Mouse (Mus musculus) liver, embryonic 16.5 days (tissue): ENCODE measurements at regions not wholly inside any gene's neighbourhood (a gene's known extent, or its start where the extent isn't known, plus 50 kb on each side); places are given as distances from the start of the nearest gene placed in this dataset.

ENCODE experiments used
- ATAC-seq: fragments of 200-750 bp; cut with Nextera tagmentation; 2 replicates; pipeline ENCODE4 v1.8.0; 2017; ENCODE audit warnings: low read depth, mild to moderate bottlenecking, moderate number of reproducible peaks, moderate library complexity
- H3K27ac ChIP-seq: fragments of 300-500 bp; sonication (generic); 2 replicates; pipeline ENCODE4 v1.5.1; 2014; ENCODE audit warnings: mild to moderate bottlenecking, low read length
- H3K27me3 ChIP-seq: fragments of 300-500 bp; sonication (generic); 2 replicates; pipeline ENCODE4 v1.6.1; 2014; ENCODE audit warnings: low read depth, low read length, mixed read lengths; ENCODE audit not compliant: control insufficient read depth, insufficient read depth
- H3K36me3 ChIP-seq: fragments of 300-500 bp; sonication (generic); 2 replicates; pipeline ENCODE4 v1.6.1; 2014; ENCODE audit warnings: mild to moderate bottlenecking; ENCODE audit not compliant: control insufficient read depth, insufficient read depth
- H3K4me1 ChIP-seq: fragments of 300-500 bp; sonication (generic); 2 replicates; pipeline ENCODE4 v1.6.1; 2014; ENCODE audit warnings: low read depth, low read length, mixed read lengths; ENCODE audit not compliant: control insufficient read depth
- H3K4me2 ChIP-seq: fragments of 300-500 bp; sonication (generic); 2 replicates; pipeline ENCODE4 v1.6.1; 2014; ENCODE audit warnings: low read depth, low read length, mixed read lengths
- H3K4me3 ChIP-seq: fragments of 300-500 bp; sonication (generic); 2 replicates; pipeline ENCODE4 v1.5.1; 2014; ENCODE audit warnings: low read depth, mild to moderate bottlenecking, low read length
- H3K9ac ChIP-seq: fragments of 300-500 bp; sonication (generic); 2 replicates; pipeline ENCODE4 v1.6.1; 2014; ENCODE audit warnings: low read depth, low read length
- H3K9me3 ChIP-seq: fragments of 300-500 bp; sonication (generic); replicated peaks from 2 replicates; pipeline ENCODE4 v1.6.1; 2016; ENCODE audit warnings: low read length; ENCODE audit not compliant: control insufficient read depth
- WGBS: fragments of 180-500 bp; shearing (Covaris S2); extraction: QIAGEN DNeasy Blood & Tissue Kit; methylation state at CpG from one replicate; pipeline ENCODE4 v1.1.7; 2014; ENCODE audit not compliant: insufficient replicate concordance; 5-methylcytosine and 5-hydroxymethylcytosine counted together

DNA sequence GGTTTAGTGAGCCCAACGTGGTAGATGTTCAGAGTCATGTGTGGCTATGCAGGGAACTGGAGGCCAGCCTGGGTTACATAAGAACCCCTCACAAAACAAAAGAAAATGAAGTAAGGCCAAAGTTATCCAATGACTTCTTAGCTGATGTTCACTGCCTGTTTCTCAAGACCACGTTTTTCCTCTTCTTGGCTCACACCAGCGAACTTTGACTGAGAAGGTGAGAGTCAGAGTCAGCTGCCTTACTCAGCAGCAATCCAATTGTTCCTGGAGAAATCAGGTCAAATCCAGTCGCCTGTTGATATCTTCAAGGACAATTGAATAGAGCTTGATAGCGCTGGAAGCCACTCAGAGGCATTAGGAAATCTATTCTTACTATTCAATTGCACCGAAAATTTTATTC lies 142.0 kb upstream of the Mast4 start:
- no peak overlapping the region for H3K4me2 ChIP-seq
- no peak overlapping the region for H3K4me3 ChIP-seq
- H3K36me3 ChIP-seq: no peaks in the 10 kb centered on the region
- no peak for ATAC-seq
- no peak overlapping the region for H3K9ac ChIP-seq
- no peaks in the 10 kb centered on the region for H3K4me1 ChIP-seq
- H3K27ac ChIP-seq: no peak overlapping the region
- no peaks in the 10 kb centered on the region for H3K27me3 ChIP-seq
- WGBS: 55% methylated on average over 6 of the region's 6 CpGs
- no peaks in the 10 kb centered on the region for H3K9me3 ChIP-seq

DNA sequence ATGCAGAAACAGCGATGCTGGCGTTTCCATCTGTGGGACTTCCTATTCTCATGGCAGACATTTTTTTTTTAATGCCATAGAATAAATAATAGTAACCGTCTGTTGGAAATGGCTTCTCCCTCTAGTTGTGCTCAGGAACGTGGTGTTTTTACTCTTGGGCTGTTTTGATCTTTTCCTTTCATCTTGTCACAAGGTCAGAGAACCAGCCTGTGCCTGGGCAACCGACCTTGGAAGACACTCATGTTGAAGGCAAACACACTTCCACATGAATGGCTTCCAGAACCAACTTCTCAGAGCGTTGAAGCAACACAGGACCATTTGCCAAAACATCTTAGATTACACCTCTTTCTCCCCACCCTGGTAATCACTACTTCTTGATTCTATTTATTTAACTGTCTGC lies 137.9 kb upstream of the Mast4 start:
- ATAC-seq: no peak
- H3K9ac ChIP-seq: no peak overlapping the region
- no peaks in the 10 kb centered on the region for H3K27me3 ChIP-seq
- H3K36me3 ChIP-seq: no peaks in the 10 kb centered on the region
- 45% methylated on average over 6 of the region's 6 CpGs for WGBS
- no peak overlapping the region for H3K4me2 ChIP-seq
- no peak overlapping the region for H3K27ac ChIP-seq
- no peak overlapping the region for H3K4me3 ChIP-seq
- H3K9me3 ChIP-seq: no peaks in the 10 kb centered on the region
- H3K4me1 ChIP-seq: no peaks in the 10 kb centered on the region

DNA sequence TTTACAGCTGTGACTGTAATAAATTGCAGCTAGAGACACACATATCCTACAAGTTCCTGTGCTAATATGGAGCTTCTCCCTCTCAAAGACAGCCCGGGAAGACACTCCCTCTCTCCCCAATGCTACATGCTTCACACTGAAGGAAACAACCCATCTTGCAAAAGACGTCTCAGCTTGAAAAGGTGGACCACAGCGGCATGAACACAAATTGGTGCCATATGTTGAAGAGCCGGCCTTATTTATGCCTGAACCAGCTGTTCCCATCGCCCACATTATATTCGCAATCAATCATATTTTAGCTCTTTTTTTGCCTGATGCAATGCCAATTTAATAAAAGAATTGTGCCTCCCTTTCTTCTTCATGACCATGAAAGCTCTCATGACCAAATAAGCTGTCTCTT lies 135.8 kb upstream of the Mast4 start:
- H3K9ac ChIP-seq: no peak overlapping the region
- ATAC-seq: no peak
- H3K4me3 ChIP-seq: no peak overlapping the region
- 64% methylated on average over 6 of the region's 6 CpGs for WGBS
- no peaks in the 10 kb centered on the region for H3K4me1 ChIP-seq
- no peak overlapping the region for H3K4me2 ChIP-seq
- H3K27ac ChIP-seq: no peak overlapping the region
- H3K27me3 ChIP-seq: no peaks in the 10 kb centered on the region
- H3K36me3 ChIP-seq: no peaks in the 10 kb centered on the region
- H3K9me3 ChIP-seq: no peaks in the 10 kb centered on the region

DNA sequence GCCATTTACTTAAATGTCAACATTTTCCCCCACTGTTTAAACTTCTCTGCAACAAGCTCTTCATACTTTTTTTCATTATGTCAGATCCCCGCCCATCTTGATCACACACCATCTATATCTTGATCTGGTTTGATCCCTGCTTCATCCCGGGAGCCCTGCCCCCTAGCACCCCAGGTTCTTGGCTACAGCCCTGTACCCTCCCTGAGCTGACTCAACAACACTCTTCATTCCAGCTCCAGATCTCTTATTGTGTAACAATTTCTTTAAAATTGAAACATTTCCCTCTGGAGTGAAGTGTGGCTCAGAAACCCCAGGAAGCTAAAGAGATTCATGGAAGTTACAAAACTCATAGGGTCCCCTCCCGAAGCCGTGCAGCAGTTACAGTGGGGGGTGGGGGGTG lies 126.2 kb upstream of the Mast4 start:
- Histone ChIP-seq H3K9me3 (no peaks in the 10 kb centered on the region), H3K4me3 (no peak overlapping the region), H3K27me3 (no peaks in the 10 kb centered on the region), H3K9ac (no peak overlapping the region), H3K4me2 (no peak overlapping the region), H3K27ac (no peak overlapping the region), H3K4me1 (no peaks in the 10 kb centered on the region), H3K36me3 (no peaks in the 10 kb centered on the region)
- no peak for ATAC-seq
- WGBS: 72% methylated on average over 4 of the region's 4 CpGs

DNA sequence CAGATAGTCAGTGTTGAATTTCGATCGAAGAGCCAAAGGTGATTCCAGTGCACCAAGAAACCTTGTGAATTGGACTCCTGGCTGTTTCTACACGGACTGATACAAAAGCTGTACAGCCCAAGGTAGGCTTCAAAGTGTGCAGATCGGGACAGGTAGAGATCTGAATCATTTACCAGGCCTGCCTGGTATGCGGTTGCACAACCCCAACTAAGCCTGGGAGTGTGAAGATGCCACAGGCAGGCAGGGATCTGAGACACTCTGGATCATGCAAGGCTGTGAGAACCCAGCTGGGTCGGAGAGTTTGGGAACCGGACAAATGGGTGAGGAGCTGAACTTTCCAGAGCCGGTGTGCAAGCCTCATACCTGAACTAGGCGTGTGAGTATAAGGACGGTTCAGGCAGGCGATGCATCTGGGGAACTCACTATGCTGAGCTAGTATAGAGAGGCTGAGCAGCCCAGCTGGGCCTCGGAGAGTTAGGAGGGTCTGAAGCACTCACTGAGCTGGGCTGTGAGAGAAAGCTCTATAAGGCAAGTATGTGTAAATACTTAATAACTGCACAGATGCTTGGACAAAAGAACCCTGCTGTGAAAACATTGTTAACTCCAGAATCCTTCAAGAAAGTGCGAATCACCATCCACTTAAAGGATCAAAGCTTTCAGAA lies 125.3 kb upstream of the Mast4 start:
- no peak overlapping the region for H3K27ac ChIP-seq
- 67% methylated on average over 13 of the region's 13 CpGs for WGBS
- no peak overlapping the region for H3K9ac ChIP-seq
- H3K36me3 ChIP-seq: no peaks in the 10 kb centered on the region
- no peaks in the 10 kb centered on the region for H3K27me3 ChIP-seq
- H3K4me2 ChIP-seq: no peak overlapping the region
- H3K9me3 ChIP-seq: no peaks in the 10 kb centered on the region
- H3K4me1 ChIP-seq: no peaks in the 10 kb centered on the region
- no peak overlapping the region for H3K4me3 ChIP-seq
- ATAC-seq: no peak

DNA sequence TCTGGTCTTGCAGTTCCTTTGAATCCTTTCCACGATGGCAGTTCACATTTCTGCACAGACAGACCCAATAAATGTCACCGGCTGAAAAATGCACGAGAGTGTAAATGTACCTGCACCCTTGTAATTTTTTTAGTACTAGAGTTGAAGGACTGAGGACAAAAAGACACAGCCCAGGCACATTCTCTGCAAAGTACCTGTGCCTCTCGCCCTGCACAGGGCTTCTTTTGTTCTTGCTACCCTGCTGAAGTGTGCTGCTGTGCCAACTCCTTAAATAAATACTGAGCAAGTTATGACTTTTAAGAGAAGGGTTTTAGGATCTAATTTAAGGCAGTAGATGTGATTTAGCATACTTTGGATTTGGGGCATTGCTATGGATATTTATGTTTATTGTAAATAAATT lies 118.5 kb upstream of the Mast4 start:
- H3K27me3 ChIP-seq: no peaks in the 10 kb centered on the region
- 60% methylated on average over 4 of the region's 4 CpGs for WGBS
- ATAC-seq: no peak
- no peaks in the 10 kb centered on the region for H3K4me1 ChIP-seq
- H3K4me2 ChIP-seq: no peak overlapping the region
- no peak overlapping the region for H3K4me3 ChIP-seq
- H3K36me3 ChIP-seq: no peaks in the 10 kb centered on the region
- H3K9ac ChIP-seq: no peak overlapping the region
- H3K9me3 ChIP-seq: no peaks in the 10 kb centered on the region
- no peak overlapping the region for H3K27ac ChIP-seq

DNA sequence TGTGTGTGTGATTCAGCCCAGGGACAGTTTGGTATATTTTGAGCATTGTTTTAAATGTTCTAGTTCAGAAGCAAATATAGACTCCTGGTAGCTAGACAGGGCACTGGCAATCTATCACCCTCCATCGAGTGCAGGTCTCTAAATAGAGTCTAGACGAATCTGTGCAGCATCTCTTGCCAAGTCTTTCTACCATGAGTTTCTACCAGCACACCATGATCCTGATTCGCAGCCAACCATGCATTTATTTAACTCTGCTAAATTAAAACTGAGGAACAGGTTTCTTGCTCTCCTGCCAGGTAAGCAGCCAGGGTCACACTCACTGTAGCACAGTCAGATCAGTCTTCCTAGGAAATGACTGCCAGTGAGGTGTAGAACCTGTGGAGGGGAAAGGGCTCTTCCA lies 96.3 kb upstream of the Mast4 start:
- 52% methylated on average over 3 of the region's 3 CpGs for WGBS
- Histone ChIP-seq H3K27me3 (no peaks in the 10 kb centered on the region), H3K4me2 (no peak overlapping the region), H3K27ac (no peak overlapping the region), H3K9ac (no peak overlapping the region), H3K4me3 (no peak overlapping the region), H3K9me3 (no peaks in the 10 kb centered on the region), H3K4me1 (no peaks in the 10 kb centered on the region), H3K36me3 (no peaks in the 10 kb centered on the region)
- ATAC-seq: no peak

DNA sequence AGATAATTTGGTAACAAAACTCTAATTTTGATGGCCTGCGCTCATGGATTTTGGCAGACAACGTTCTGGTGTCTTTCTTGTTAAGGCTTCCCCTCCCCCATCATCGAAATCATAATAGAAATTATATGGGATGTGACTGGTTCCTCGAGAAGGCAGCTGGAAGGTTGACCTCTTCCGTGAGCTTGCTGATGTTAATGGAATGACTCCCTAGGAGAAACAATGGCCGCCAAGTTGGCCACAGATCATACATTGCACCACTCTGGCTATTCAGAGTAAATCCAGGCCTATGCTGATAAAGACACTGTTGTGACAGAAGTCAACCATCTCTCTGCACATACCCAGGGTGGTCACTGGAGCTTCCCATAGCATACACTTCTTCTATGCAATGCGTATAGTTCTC lies 89.7 kb upstream of the Mast4 start:
- no peak overlapping the region for H3K4me3 ChIP-seq
- WGBS: 62% methylated on average over 7 of the region's 7 CpGs
- H3K27me3 ChIP-seq: no peaks in the 10 kb centered on the region

DNA sequence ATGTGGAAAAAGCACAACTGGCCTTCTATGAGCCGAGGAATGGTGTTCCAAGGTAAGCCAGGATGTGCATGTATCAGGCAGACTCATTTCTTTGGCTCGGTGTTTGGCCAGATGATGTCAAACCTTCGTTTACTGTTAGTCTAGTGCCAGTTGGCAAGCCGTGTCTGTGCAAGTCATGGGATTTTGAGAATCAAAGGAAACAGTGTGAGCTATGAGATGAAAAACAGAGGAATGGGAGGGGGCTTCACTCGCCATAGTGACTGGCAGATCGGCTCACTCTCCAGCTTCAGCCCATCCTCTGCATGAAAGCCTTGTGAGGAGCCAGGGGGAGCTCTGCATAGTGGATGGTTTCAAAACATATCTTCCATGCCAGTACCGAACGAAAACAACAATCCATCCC lies 89.1 kb upstream of the Mast4 start:
- Histone ChIP-seq H3K9ac (no peak overlapping the region), H3K4me3 (no peak overlapping the region), H3K27me3 (no peaks in the 10 kb centered on the region), H3K4me2 (no peak overlapping the region), H3K4me1 (no peaks in the 10 kb centered on the region), H3K9me3 (no peaks in the 10 kb centered on the region), H3K36me3 (no peaks in the 10 kb centered on the region), H3K27ac (no peak overlapping the region)
- no peak for ATAC-seq
- 65% methylated on average over 8 of the region's 8 CpGs for WGBS

More for the DNA sequence above, 89.7 kb upstream of the Mast4 start:
- no peaks in the 10 kb centered on the region for H3K9me3 ChIP-seq
- no peaks in the 10 kb centered on the region for H3K4me1 ChIP-seq
- H3K27ac ChIP-seq: no peak overlapping the region
- H3K4me2 ChIP-seq: no peak overlapping the region
- H3K36me3 ChIP-seq: no peaks in the 10 kb centered on the region
- ATAC-seq: no peak
- no peak overlapping the region for H3K9ac ChIP-seq
